Mouse (Mus musculus) hindbrain, embryonic 13.5 days (tissue): Measurements from ENCODE around the gene Gse1. TPM values are rescaled to one million over a fixed set of nuclear protein-coding genes. Genes with fewer than 3 reads are reported as not detected.

Experiments used
- ATAC-seq: fragments of 200-750 bp; cut with Nextera tagmentation; 2 replicates; pipeline ENCODE4 v1.8.0; 2017; ENCODE audit warnings: moderate TSS enrichment; ENCODE audit not compliant: low FRiP score
- H3K27ac ChIP-seq: fragments of 300-500 bp; sonication (generic); 2 replicates; pipeline ENCODE4 v1.5.1; 2015; ENCODE audit warnings: inconsistent platforms, mild to moderate bottlenecking, moderate library complexity
- H3K27me3 ChIP-seq: fragments of 300-500 bp; sonication (generic); 2 replicates; pipeline ENCODE4 v1.6.1; 2015; ENCODE audit warnings: mild to moderate bottlenecking, inconsistent platforms
- H3K36me3 ChIP-seq: fragments of 300-500 bp; sonication (generic); 2 replicates; pipeline ENCODE4 v1.6.1; 2015; ENCODE audit warnings: mild to moderate bottlenecking, inconsistent platforms
- H3K4me1 ChIP-seq: fragments of 300-500 bp; sonication (generic); replicated peaks from 2 replicates; pipeline ENCODE4 v1.6.1; 2015; ENCODE audit warnings: inconsistent platforms
- H3K4me2 ChIP-seq: fragments of 300-500 bp; sonication (generic); 2 replicates; pipeline ENCODE4 v1.6.1; 2015; ENCODE audit warnings: inconsistent platforms, mild to moderate bottlenecking, moderate library complexity
- H3K4me3 ChIP-seq: fragments of 300-500 bp; sonication (generic); 2 replicates; pipeline ENCODE4 v1.5.1; 2015; ENCODE audit warnings: mild to moderate bottlenecking, inconsistent platforms
- H3K9ac ChIP-seq: fragments of 300-500 bp; sonication (generic); 2 replicates; pipeline ENCODE4 v1.6.1; 2015; ENCODE audit warnings: mild to moderate bottlenecking, inconsistent platforms
- H3K9me3 ChIP-seq: fragments of 300-500 bp; sonication (generic); 2 replicates; pipeline ENCODE4 v1.6.1; 2016; ENCODE audit warnings: inconsistent platforms
- WGBS: fragments of 180-500 bp; shearing (Covaris S2); methylation state at CpG from one replicate; pipeline ENCODE4 v1.1.7; 2015; 5-methylcytosine and 5-hydroxymethylcytosine counted together
- polyA plus RNA-seq: library from polyadenylated mRNA; unstranded; fragments of >200 nt; fragmentation: Nextera tagmentation; extraction: Ambion mirVana; gene quantifications from 2 replicates; pipeline ENCODE4 v1.2.1, GENCODE M21; 2015

The Gse1 gene
- polyA plus RNA-seq, 1 experiment from 2014 or later: 22.1 TPM

- peaks cover 83% of the 10 kb centered on the region for H3K4me1 ChIP-seq
- H3K4me3 ChIP-seq: no peak overlapping the region
- 11% methylated on average over 9 of the region's 9 CpGs for WGBS
- peak overlapping the region; percentile 52 for H3K27ac ChIP-seq
- H3K4me2 ChIP-seq: no peak overlapping the region
- ATAC-seq: no peak
- H3K36me3 ChIP-seq: no peaks in the 10 kb centered on the region
- no peaks in the 10 kb centered on the region for H3K9me3 ChIP-seq
- H3K27me3 ChIP-seq: peaks cover 14% of the 10 kb centered on the region; the same call in 1 of the 2 replicates
- no peak overlapping the region for H3K9ac ChIP-seq
Measured at GRCm38 (mm10) chr8:120407701-120408240, 179.5 kb downstream of the Gse1 start.

- peak overlapping the region; percentile 52 for H3K27ac ChIP-seq
- no peak overlapping the region for H3K4me3 ChIP-seq
- H3K9ac ChIP-seq: peak overlapping the region; percentile 49; the same call in 1 of the 2 replicates
- no peaks in the 10 kb centered on the region for H3K36me3 ChIP-seq
- 35% methylated on average over 14 of the region's 14 CpGs for WGBS
- peaks cover 14% of the 10 kb centered on the region; the same call in 1 of the 2 replicates for H3K27me3 ChIP-seq
- H3K9me3 ChIP-seq: no peaks in the 10 kb centered on the region
- H3K4me2 ChIP-seq: no peak overlapping the region
- peaks cover 88% of the 10 kb centered on the region for H3K4me1 ChIP-seq
- no peak for ATAC-seq
Measured at GRCm38 (mm10) chr8:120408241-120409215, 180.3 kb downstream of the Gse1 start.

- peaks cover 88% of the 10 kb centered on the region for H3K4me1 ChIP-seq
- no peaks in the 10 kb centered on the region for H3K9me3 ChIP-seq
- no peak overlapping the region for H3K4me3 ChIP-seq
- ATAC-seq: no peak
- peak overlapping the region; percentile 24; the same call in 1 of the 2 replicates for H3K9ac ChIP-seq
- no peak overlapping the region for H3K4me2 ChIP-seq
- 33% methylated on average over 11 of the region's 11 CpGs for WGBS
- peak overlapping the region; percentile 58 for H3K27ac ChIP-seq
- H3K27me3 ChIP-seq: peaks cover 14% of the 10 kb centered on the region; the same call in 1 of the 2 replicates
- no peaks in the 10 kb centered on the region for H3K36me3 ChIP-seq
Measured at GRCm38 (mm10) chr8:120409371-120410013, 181.2 kb downstream of the Gse1 start.

GRCm38 (mm10) chr8:120411059-120411458 lies 182.8 kb downstream of the Gse1 start:
- H3K4me3 ChIP-seq: no peak overlapping the region
- peak overlapping the region; percentile 88 for H3K27ac ChIP-seq
- peak overlapping the region; percentile 31 for H3K9ac ChIP-seq
- no peaks in the 10 kb centered on the region for H3K9me3 ChIP-seq
- no peaks in the 10 kb centered on the region for H3K36me3 ChIP-seq
- H3K4me2 ChIP-seq: no peak overlapping the region
- 23% methylated on average over 14 of the region's 14 CpGs for WGBS
- no peak for ATAC-seq
- peaks cover 14% of the 10 kb centered on the region; the same call in 1 of the 2 replicates for H3K27me3 ChIP-seq
- peaks cover 99% of the 10 kb centered on the region for H3K4me1 ChIP-seq

- Histone ChIP-seq H3K9me3 (no peaks in the 10 kb centered on the region), H3K4me1 (peaks cover 100% of the 10 kb centered on the region), H3K4me3 (no peak overlapping the region), H3K36me3 (no peaks in the 10 kb centered on the region), H3K4me2 (no peak overlapping the region), H3K27ac (peak overlapping the region; percentile 88), H3K9ac (peak overlapping the region; percentile 53; the same call in 1 of the 2 replicates), H3K27me3 (peaks cover 14% of the 10 kb centered on the region; the same call in 1 of the 2 replicates)
- WGBS: 49% methylated on average over 8 of the region's 8 CpGs
- ATAC-seq: no peak
Measured at GRCm38 (mm10) chr8:120411862-120412261, 183.6 kb downstream of the Gse1 start.

- no peak overlapping the region for H3K4me2 ChIP-seq
- no peaks in the 10 kb centered on the region for H3K36me3 ChIP-seq
- peaks cover 14% of the 10 kb centered on the region; the same call in 1 of the 2 replicates for H3K27me3 ChIP-seq
- 87% methylated on average over 4 of the region's 4 CpGs for WGBS
- H3K9me3 ChIP-seq: no peaks in the 10 kb centered on the region
- H3K4me1 ChIP-seq: peaks cover 100% of the 10 kb centered on the region
- peak overlapping the region; percentile 53; the same call in 1 of the 2 replicates for H3K9ac ChIP-seq
- no peak overlapping the region for H3K4me3 ChIP-seq
- no peak for ATAC-seq
- H3K27ac ChIP-seq: peak overlapping the region; percentile 88
Measured at GRCm38 (mm10) chr8:120412357-120412756, 184.1 kb downstream of the Gse1 start.

- WGBS: 45% methylated on average over 29 of the region's 29 CpGs
- H3K36me3 ChIP-seq: no peaks in the 10 kb centered on the region
- H3K27me3 ChIP-seq: peaks cover 14% of the 10 kb centered on the region; the same call in 1 of the 2 replicates
- H3K27ac ChIP-seq: peak overlapping the region; percentile 88
- no peak overlapping the region for H3K4me2 ChIP-seq
- no peak for ATAC-seq
- H3K9ac ChIP-seq: peak overlapping the region; percentile 53
- peaks cover 100% of the 10 kb centered on the region for H3K4me1 ChIP-seq
- no peak overlapping the region for H3K4me3 ChIP-seq
- no peaks in the 10 kb centered on the region for H3K9me3 ChIP-seq
Measured at GRCm38 (mm10) chr8:120412911-120413625, 184.8 kb downstream of the Gse1 start.

- H3K36me3 ChIP-seq: no peaks in the 10 kb centered on the region
- H3K4me2 ChIP-seq: no peak overlapping the region
- H3K27ac ChIP-seq: peak overlapping the region; percentile 88
- H3K4me1 ChIP-seq: peaks cover 100% of the 10 kb centered on the region
- H3K9me3 ChIP-seq: no peaks in the 10 kb centered on the region
- no peak for ATAC-seq
- H3K4me3 ChIP-seq: no peak overlapping the region
- 59% methylated on average over 6 of the region's 6 CpGs for WGBS
- H3K9ac ChIP-seq: no peak overlapping the region
- H3K27me3 ChIP-seq: peaks cover 14% of the 10 kb centered on the region; the same call in 1 of the 2 replicates
Measured at GRCm38 (mm10) chr8:120413626-120413988, 185.4 kb downstream of the Gse1 start.

GRCm38 (mm10) chr8:120414216-120414615 lies 186.0 kb downstream of the Gse1 start:
- peak overlapping the region; percentile 88; the same call in 1 of the 2 replicates for H3K27ac ChIP-seq
- no peaks in the 10 kb centered on the region for H3K9me3 ChIP-seq
- no peak overlapping the region for H3K4me2 ChIP-seq
- no peaks in the 10 kb centered on the region for H3K36me3 ChIP-seq
- H3K9ac ChIP-seq: no peak overlapping the region
- WGBS: 84% methylated on average over 4 of the region's 4 CpGs
- H3K4me3 ChIP-seq: no peak overlapping the region
- no peak for ATAC-seq
- H3K27me3 ChIP-seq: peaks cover 13% of the 10 kb centered on the region; the same call in 1 of the 2 replicates
- H3K4me1 ChIP-seq: peaks cover 97% of the 10 kb centered on the region

GRCm38 (mm10) chr8:120415474-120415873 lies 187.2 kb downstream of the Gse1 start:
- Histone ChIP-seq H3K4me2 (no peak overlapping the region), H3K4me1 (peaks cover 96% of the 10 kb centered on the region), H3K4me3 (no peak overlapping the region), H3K36me3 (no peaks in the 10 kb centered on the region), H3K9ac (no peak overlapping the region), H3K9me3 (no peaks in the 10 kb centered on the region), H3K27me3 (peaks cover 4% of the 10 kb centered on the region; the same call in 1 of the 2 replicates), H3K27ac (peak overlapping the region; percentile 96; the same call in 1 of the 2 replicates)
- 39% methylated on average over 8 of the region's 11 CpGs for WGBS
- no peak for ATAC-seq

- Histone ChIP-seq H3K4me1 (peaks cover 96% of the 10 kb centered on the region), H3K36me3 (no peaks in the 10 kb centered on the region), H3K9ac (peak overlapping the region; percentile 61), H3K9me3 (no peaks in the 10 kb centered on the region), H3K27ac (peak overlapping the region; percentile 96), H3K4me2 (peak overlapping the region; percentile 34), H3K4me3 (no peak overlapping the region), H3K27me3 (0 out of 2 replicates have a peak, but pooled peaks cover 4% of the 10 kb centered on the region)
- peak; percentile 11; the same call in 1 of the 2 replicates for ATAC-seq
- whole genome bisulfite sequencing: 41% methylated on average over 8 of the region's 8 CpGs
Measured at GRCm38 (mm10) chr8:120416173-120416521, 187.9 kb downstream of the Gse1 start.
